Mouse (Mus musculus) bone marrow, adult 2 months (tissue): ENCODE data around the gene Oxct1. TPM values are rescaled to one million over a fixed set of nuclear protein-coding genes. Genes with fewer than 3 reads are reported as not detected.

Source experiments
- H3K27ac ChIP-seq: fragments of 200-500 bp; 2 replicates; pipeline ENCODE4 v1.5.1; 2012; ENCODE audit warnings: low read depth, mild to moderate bottlenecking, control low read depth, inconsistent platforms, low read length; ENCODE audit not compliant: control insufficient read depth, poor library complexity, insufficient read depth
- H3K4me1 ChIP-seq: fragments of 200-500 bp; 2 replicates; pipeline ENCODE4 v1.6.1; 2011; ENCODE audit warnings: low read length; ENCODE audit not compliant: control insufficient read depth, insufficient read depth
- H3K4me3 ChIP-seq: fragments of 200-500 bp; replicated peaks from 2 replicates; pipeline ENCODE3; 2011; ENCODE audit warnings: mild to moderate bottlenecking, low read depth, low read length, control low read depth; ENCODE audit not compliant: control insufficient read depth
- CTCF ChIP-seq: fragments of 200-500 bp; IDR thresholded peaks from 2 replicates; pipeline ENCODE4 v1.5.1; 2011; ENCODE audit warnings: low read length, control low read depth; ENCODE audit not compliant: control insufficient read depth, insufficient read depth
- POLR2A ChIP-seq: fragments of 200-500 bp; IDR thresholded peaks from 2 replicates; pipeline ENCODE4 v1.6.1; 2011; ENCODE audit warnings: low read depth, mild to moderate bottlenecking, control low read depth, low read length, borderline replicate concordance; ENCODE audit not compliant: control insufficient read depth
- WGBS: fragments of 180-500 bp; shearing (Covaris S2); methylation state at CpG from one replicate; pipeline ENCODE4 v1.1.7; 2018; 5-methylcytosine and 5-hydroxymethylcytosine counted together
- polyA plus RNA-seq: library from polyadenylated mRNA; stranded (reverse); fragments of >200 nt; gene quantifications from 2 replicates; pipeline ENCODE4 v1.2.4, GENCODE M21; 2011; ENCODE audit warnings: low replicate concordance; ENCODE audit not compliant: missing spikeins, insufficient read depth, insufficient read length

Oxct1 gene
- polyA plus RNA-seq, 1 experiment, result 31.6 TPM

DNA sequence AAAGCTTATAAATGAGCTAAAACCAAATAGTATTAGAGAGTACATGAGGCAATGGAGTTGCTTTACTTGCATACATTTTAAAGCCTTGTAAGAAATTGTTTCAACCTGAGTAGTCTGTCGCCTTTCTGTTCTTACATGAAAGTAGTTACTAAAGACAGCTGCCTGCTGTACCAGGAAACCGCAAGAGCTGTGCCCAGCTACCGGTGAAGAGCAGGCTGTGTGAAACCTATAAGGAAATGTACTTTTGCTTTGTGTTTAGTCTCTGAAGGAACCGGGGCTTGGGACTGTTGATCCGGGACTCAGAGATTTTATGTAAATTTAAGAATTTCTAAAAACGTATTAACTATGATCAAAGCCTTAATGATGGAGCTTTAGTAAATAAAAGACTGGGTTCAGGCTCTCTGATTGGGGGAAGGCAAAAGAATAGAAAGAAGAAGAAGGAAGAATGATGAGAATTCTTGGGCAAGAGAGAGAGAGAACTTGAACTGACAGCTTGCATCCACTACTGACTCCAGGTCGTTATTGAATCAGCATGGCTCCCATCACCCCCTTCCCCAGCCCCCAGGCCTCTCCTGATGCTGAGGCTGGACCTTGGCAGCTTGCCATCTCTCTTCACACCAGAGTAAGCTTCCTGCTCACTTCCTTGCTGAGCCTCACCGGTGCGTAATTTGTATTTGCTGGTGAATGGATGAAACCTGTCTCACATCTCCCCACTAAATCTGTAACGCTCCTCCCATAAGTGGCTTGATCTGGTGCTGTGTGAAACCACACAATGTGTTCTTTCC lies 59.6 kb downstream of the Oxct1 start:
- Histone ChIP-seq H3K4me1 (peaks cover 1% of the 10 kb centered on the region), H3K27ac (peak overlapping the region; percentile 55), H3K4me3 (no peak overlapping the region)
- no peak for TF ChIP-seq CTCF
- no peak for TF ChIP-seq POLR2A
- 64% methylated on average over 10 of the region's 10 CpGs for WGBS

DNA sequence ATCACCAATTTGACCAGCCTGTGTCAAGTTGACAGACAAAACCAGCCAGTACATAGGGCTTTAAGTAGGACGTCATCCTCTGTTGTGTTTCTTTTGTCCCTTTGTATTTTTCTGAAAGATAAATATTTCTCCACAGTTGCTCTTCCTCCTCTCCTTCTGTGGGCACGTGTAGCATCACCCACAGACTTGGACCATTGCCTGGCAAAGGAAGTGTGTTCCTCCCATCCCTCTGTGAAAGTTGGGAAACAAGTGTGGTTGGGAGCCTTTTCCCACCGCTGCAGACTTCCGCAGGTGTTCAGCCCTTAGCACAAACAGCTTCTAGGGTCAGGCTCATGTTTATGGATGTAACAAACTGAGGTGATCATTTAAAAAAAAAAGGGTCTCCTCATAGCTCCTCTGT lies 61.3 kb downstream of the Oxct1 start:
- 74% methylated on average over 4 of the region's 4 CpGs for WGBS
- Histone ChIP-seq H3K4me3 (no peak overlapping the region), H3K27ac (no peak overlapping the region), H3K4me1 (peaks cover 1% of the 10 kb centered on the region)
- TF ChIP-seq CTCF (no peak), POLR2A (no peak)

GRCm38 (mm10) chr15:4087914-4088313 lies 61.7 kb downstream of the Oxct1 start:
- no peak for TF ChIP-seq POLR2A
- TF ChIP-seq CTCF, result no peak
- H3K4me1 ChIP-seq, result peaks cover 1% of the 10 kb centered on the region
- 93% methylated on average over 7 of the region's 7 CpGs for WGBS
- no peak overlapping the region for H3K27ac ChIP-seq
- H3K4me3 ChIP-seq, result no peak overlapping the region

- WGBS, result 81% methylated on average over 3 of the region's 3 CpGs
- TF ChIP-seq POLR2A (no peak), CTCF (no peak)
- no peak overlapping the region for H3K27ac ChIP-seq
- peaks cover 1% of the 10 kb centered on the region for H3K4me1 ChIP-seq
- no peak overlapping the region for H3K4me3 ChIP-seq
Observed at GRCm38 (mm10) chr15:4090601-4091000, 64.4 kb downstream of the Oxct1 start.

DNA sequence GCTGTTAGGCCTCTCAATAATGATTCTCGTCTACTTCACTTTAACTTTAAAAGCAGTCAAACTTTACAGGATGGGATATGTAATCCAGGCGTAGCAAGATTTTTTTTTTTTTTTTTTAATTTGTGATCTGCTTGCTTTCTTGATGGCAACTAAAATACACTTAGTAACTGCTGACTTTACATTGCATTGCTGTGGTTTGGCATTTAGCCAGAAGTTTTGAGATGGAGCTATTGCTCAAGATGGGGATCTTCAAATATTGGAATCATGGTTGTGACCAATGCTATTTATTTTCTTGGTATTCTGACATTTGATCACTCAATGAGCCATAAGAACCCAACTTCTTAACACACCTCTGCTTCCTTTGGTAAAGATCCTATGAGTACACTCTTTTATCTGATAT lies 66.4 kb downstream of the Oxct1 start:
- H3K27ac ChIP-seq, result no peak overlapping the region
- no peak overlapping the region for H3K4me3 ChIP-seq
- no peaks in the 10 kb centered on the region for H3K4me1 ChIP-seq
- WGBS, result 79% methylated on average over 2 of the region's 2 CpGs
- TF ChIP-seq POLR2A, result no peak
- TF ChIP-seq CTCF, result no peak

DNA sequence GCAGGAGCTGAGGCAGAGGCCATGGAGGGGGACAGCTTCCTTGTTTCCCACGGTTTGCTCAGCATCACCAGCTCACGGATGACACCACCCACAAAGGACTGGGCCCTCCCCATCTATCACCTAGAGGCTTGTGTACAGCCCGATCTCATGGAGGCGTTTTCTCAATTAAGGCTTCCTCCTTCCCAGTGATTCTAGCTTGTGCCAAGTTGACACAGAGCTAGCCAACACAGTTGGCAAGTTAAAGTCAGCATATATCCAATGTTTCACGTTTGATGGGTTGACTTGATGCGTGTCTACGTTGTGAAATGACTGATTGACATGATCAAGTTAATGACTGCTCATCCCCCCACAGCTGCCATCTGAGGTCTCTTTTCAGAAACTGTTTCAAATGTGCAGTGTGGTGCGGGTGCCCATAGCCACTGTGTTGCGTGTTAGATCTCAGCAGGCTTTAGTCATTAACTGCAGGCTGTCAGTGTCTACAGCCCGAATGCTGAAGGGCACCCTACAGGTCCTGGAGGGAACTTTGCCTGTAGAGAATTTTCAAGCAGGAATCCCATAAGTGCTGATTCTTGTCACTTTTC lies 74.2 kb downstream of the Oxct1 start:
- H3K27ac ChIP-seq, result no peak overlapping the region
- WGBS, result 92% methylated on average over 10 of the region's 10 CpGs
- no peak overlapping the region for H3K4me3 ChIP-seq
- H3K4me1 ChIP-seq, result no peaks in the 10 kb centered on the region
- TF ChIP-seq POLR2A (no peak), CTCF (no peak)

- Histone ChIP-seq H3K4me1 (no peaks in the 10 kb centered on the region), H3K27ac (no peak overlapping the region), H3K4me3 (no peak overlapping the region)
- WGBS, result 87% methylated on average over 10 of the region's 10 CpGs
- TF ChIP-seq POLR2A, result no peak
- no peak for TF ChIP-seq CTCF
Observed at GRCm38 (mm10) chr15:4101025-4101424, 74.8 kb downstream of the Oxct1 start.

DNA sequence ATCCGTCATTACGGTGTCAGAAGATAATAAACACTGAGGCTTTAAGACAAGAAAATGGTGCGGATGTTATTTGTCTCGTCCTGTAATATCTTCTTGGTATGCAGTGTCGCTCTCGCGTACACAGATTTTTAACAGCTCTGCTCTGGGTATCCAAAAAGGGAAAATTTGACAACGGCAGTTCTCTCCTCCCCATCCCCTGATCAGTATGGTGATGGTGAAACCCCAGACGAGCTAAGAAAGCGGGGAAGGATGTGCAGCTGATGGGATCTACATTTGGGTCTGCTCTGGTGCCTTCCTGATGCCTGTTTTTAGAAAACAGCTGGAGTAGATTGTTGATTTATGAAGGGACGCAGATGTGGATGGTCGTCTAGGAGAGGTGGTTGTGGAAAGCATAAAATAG lies 78.1 kb downstream of the Oxct1 start:
- H3K27ac ChIP-seq, result no peak overlapping the region
- TF ChIP-seq CTCF (no peak), POLR2A (no peak)
- 91% methylated on average over 12 of the region's 12 CpGs for WGBS

More for the DNA sequence above, 78.1 kb downstream of the Oxct1 start:
- H3K4me3 ChIP-seq, result no peak overlapping the region
- H3K4me1 ChIP-seq, result no peaks in the 10 kb centered on the region
